Mouse (Mus musculus) CH12.LX (cell line): ENCODE measurements around the gene Abat.

ENCODE experiments used
- BHLHE40 ChIP-seq: IDR thresholded peaks from 2 replicates; pipeline ENCODE4 v1.6.1; 2011; ENCODE audit warnings: mild to moderate bottlenecking, low read depth, low read length, improper control_type of control experiment
- CHD2 ChIP-seq: IDR thresholded peaks from 2 replicates; pipeline ENCODE4 v1.6.1; 2011; ENCODE audit warnings: low read length, improper control_type of control experiment
- CTCF ChIP-seq, 2 experiments: IDR thresholded peaks in 1 of 2; conservative IDR thresholded peaks in 1 of 2; 2 replicates each; pipeline ENCODE4 v1.5.1; 2011 to 2012; ENCODE audit warnings: low read depth in 2 of 2, low read length in 2 of 2, improper control_type of control experiment in 1 of 2, inconsistent platforms in 1 of 2, mild to moderate bottlenecking in 1 of 2, moderate library complexity in 1 of 2
- EP300 ChIP-seq: IDR thresholded peaks from 2 replicates; pipeline ENCODE4 v1.6.1; 2011; ENCODE audit warnings: low read length, improper control_type of control experiment
- GABPA ChIP-seq: IDR thresholded peaks from 2 replicates; pipeline ENCODE4 v1.6.1; 2012; ENCODE audit warnings: low read depth, low read length, improper control_type of control experiment, inconsistent platforms; ENCODE audit not compliant: insufficient replicate concordance
- IRF4 ChIP-seq: IDR thresholded peaks from 2 replicates; pipeline ENCODE4 v1.6.1; 2014; ENCODE audit warnings: low read depth, mild to moderate bottlenecking, inconsistent platforms, low read length, improper control_type of control experiment
- JUN ChIP-seq: IDR thresholded peaks from 2 replicates; pipeline ENCODE4 v1.6.1; 2011; ENCODE audit warnings: low read depth, mild to moderate bottlenecking, low read length, improper control_type of control experiment, moderate library complexity; ENCODE audit not compliant: insufficient read depth
- JUND ChIP-seq: conservative IDR thresholded peaks from 2 replicates; pipeline ENCODE4 v1.6.1; 2011; ENCODE audit warnings: low read depth, low read length, improper control_type of control experiment
- MYC ChIP-seq: IDR thresholded peaks from 2 replicates; pipeline ENCODE4 v1.6.1; 2011; ENCODE audit warnings: low read depth, mild to moderate bottlenecking, improper control_type of control experiment, low read length
- POLR2A ChIP-seq: IDR thresholded peaks from 2 replicates; pipeline ENCODE4 v1.6.1; 2011; ENCODE audit warnings: low read depth, mild to moderate bottlenecking, improper control_type of control experiment, low read length
- SMC3 ChIP-seq: IDR thresholded peaks from 2 replicates; pipeline ENCODE4 v1.6.1; 2011; ENCODE audit warnings: low read depth, low read length, improper control_type of control experiment
- TCF12 ChIP-seq: IDR thresholded peaks from 2 replicates; pipeline ENCODE4 v1.6.1; 2014; ENCODE audit warnings: low read depth, mild to moderate bottlenecking, inconsistent platforms, low read length, improper control_type of control experiment

- TF ChIP-seq TCF12 = no peak
- no peak for TF ChIP-seq BHLHE40
- no peak for TF ChIP-seq EP300
- TF ChIP-seq JUND = no peak
- TF ChIP-seq CTCF (conservative IDR thresholded peaks at IDR 0.05 in 1 of 2, IDR thresholded peaks at IDR 0.05 in 1 of 2; ENCODE audit: low read depth in 2 of 2, low read length in 2 of 2) = no peak
- no peak for TF ChIP-seq SMC3
- no peak for TF ChIP-seq CHD2
- TF ChIP-seq IRF4 = no peak
- TF ChIP-seq POLR2A = no peak
- no peak for TF ChIP-seq GABPA
- TF ChIP-seq JUN = no peak
- no peak for TF ChIP-seq MYC
These were observed 106.6 kb downstream of the Abat start for GRCm38 (mm10) chr16:8619659-8620314.
